Mouse (Mus musculus): ENCODE measurements around the gene Hmcn1. TPM values are rescaled to one million over a fixed set of nuclear protein-coding genes. Genes with fewer than 3 reads are reported as not detected.

Gene Hmcn1
- polyA plus RNA-seq, 1 experiment from 2014 or later: 20.9 TPM

- Histone ChIP-seq H3K4me3 (no peak overlapping the region), H3K27ac (ENCODE audit: poor library complexity, severe bottlenecking) (peak overlapping the region; percentile 54; the same call in 1 of the 2 replicates), H3K9ac (no peak overlapping the region), H3K4me1 (replicated peaks) (peaks cover 14% of the 10 kb centered on the region), H3K4me2 (no peak overlapping the region), H3K27me3 (replicated peaks) (no peaks in the 10 kb centered on the region), H3K9me3 (replicated peaks) (no peaks in the 10 kb centered on the region), H3K36me3 (peaks cover 6% of the 10 kb centered on the region; the same call in 1 of the 2 replicates)
- ATAC-seq (ENCODE audit: insufficient number of reproducible peaks, low FRiP score): no peak
- 29% methylated on average over 4 of the region's 4 CpGs for WGBS
Measured at GRCm38 (mm10) chr1:150814917-150815316, 178.3 kb downstream of the Hmcn1 start.

- Histone ChIP-seq H3K9ac (no peak overlapping the region), H3K9me3 (replicated peaks) (no peaks in the 10 kb centered on the region), H3K36me3 (peaks cover 14% of the 10 kb centered on the region; the same call in 1 of the 2 replicates), H3K4me2 (no peak overlapping the region), H3K27ac (ENCODE audit: poor library complexity, severe bottlenecking) (no peak overlapping the region), H3K27me3 (replicated peaks) (no peaks in the 10 kb centered on the region), H3K4me3 (no peak overlapping the region), H3K4me1 (replicated peaks) (peaks cover 8% of the 10 kb centered on the region; the same call in 1 of the 2 replicates)
- no peak for ATAC-seq (ENCODE audit: insufficient number of reproducible peaks, low FRiP score)
Measured at GRCm38 (mm10) chr1:150813381-150813780, 179.9 kb downstream of the Hmcn1 start.

- Histone ChIP-seq H3K27ac (ENCODE audit: poor library complexity, severe bottlenecking) (no peak overlapping the region), H3K9me3 (replicated peaks) (no peaks in the 10 kb centered on the region), H3K4me2 (no peak overlapping the region), H3K9ac (no peak overlapping the region), H3K36me3 (peaks cover 26% of the 10 kb centered on the region), H3K27me3 (replicated peaks) (no peaks in the 10 kb centered on the region), H3K4me1 (replicated peaks) (peaks cover 4% of the 10 kb centered on the region), H3K4me3 (no peak overlapping the region)
- 66% methylated on average over 3 of the region's 3 CpGs for WGBS
- ATAC-seq (ENCODE audit: insufficient number of reproducible peaks, low FRiP score): no peak
Measured at GRCm38 (mm10) chr1:150806864-150807263, 186.4 kb downstream of the Hmcn1 start.

- Histone ChIP-seq H3K27me3 (replicated peaks) (no peaks in the 10 kb centered on the region), H3K4me3 (no peak overlapping the region), H3K4me1 (replicated peaks) (peaks cover 7% of the 10 kb centered on the region), H3K4me2 (no peak overlapping the region), H3K36me3 (peaks cover 31% of the 10 kb centered on the region), H3K9ac (no peak overlapping the region), H3K27ac (ENCODE audit: poor library complexity, severe bottlenecking) (peak overlapping the region; percentile 1; the same call in 1 of the 2 replicates), H3K9me3 (replicated peaks) (no peaks in the 10 kb centered on the region)
- no peak for ATAC-seq (ENCODE audit: insufficient number of reproducible peaks, low FRiP score)
- WGBS: 93% methylated on average over 2 of the region's 2 CpGs
Measured at GRCm38 (mm10) chr1:150805466-150805865, 187.8 kb downstream of the Hmcn1 start.

- H3K36me3 ChIP-seq: peaks cover 29% of the 10 kb centered on the region
- H3K9ac ChIP-seq: no peak overlapping the region
- ATAC-seq (ENCODE audit: insufficient number of reproducible peaks, low FRiP score): no peak
- H3K9me3 ChIP-seq (replicated peaks): no peaks in the 10 kb centered on the region
- no peak overlapping the region for H3K27ac ChIP-seq (ENCODE audit: poor library complexity, severe bottlenecking)
- 65% methylated on average over 9 of the region's 9 CpGs for WGBS
- H3K4me1 ChIP-seq (replicated peaks): peaks cover 7% of the 10 kb centered on the region
- no peak overlapping the region for H3K4me2 ChIP-seq
- no peak overlapping the region for H3K4me3 ChIP-seq
- H3K27me3 ChIP-seq (replicated peaks): no peaks in the 10 kb centered on the region
Measured at GRCm38 (mm10) chr1:150804235-150805099, 188.8 kb downstream of the Hmcn1 start.

GRCm38 (mm10) chr1:150802642-150803041 lies 190.6 kb downstream of the Hmcn1 start:
- Histone ChIP-seq H3K27ac (ENCODE audit: poor library complexity, severe bottlenecking) (no peak overlapping the region), H3K4me1 (replicated peaks) (peaks cover 7% of the 10 kb centered on the region), H3K27me3 (replicated peaks) (no peaks in the 10 kb centered on the region), H3K9ac (no peak overlapping the region), H3K4me2 (no peak overlapping the region), H3K36me3 (peaks cover 30% of the 10 kb centered on the region), H3K4me3 (no peak overlapping the region), H3K9me3 (replicated peaks) (no peaks in the 10 kb centered on the region)
- ATAC-seq (ENCODE audit: insufficient number of reproducible peaks, low FRiP score): no peak
- WGBS: 82% methylated on average over 12 of the region's 12 CpGs

GRCm38 (mm10) chr1:150800611-150801263 lies 192.5 kb downstream of the Hmcn1 start:
- ATAC-seq (ENCODE audit: insufficient number of reproducible peaks, low FRiP score): no peak
- Histone ChIP-seq H3K27ac (ENCODE audit: poor library complexity, severe bottlenecking) (no peak overlapping the region), H3K9me3 (replicated peaks) (no peaks in the 10 kb centered on the region), H3K9ac (no peak overlapping the region), H3K4me2 (no peak overlapping the region), H3K4me3 (no peak overlapping the region), H3K36me3 (peaks cover 35% of the 10 kb centered on the region), H3K4me1 (replicated peaks) (peaks cover 7% of the 10 kb centered on the region), H3K27me3 (replicated peaks) (no peaks in the 10 kb centered on the region)
- 82% methylated on average over 8 of the region's 8 CpGs for WGBS

GRCm38 (mm10) chr1:150798651-150799050 lies 194.6 kb downstream of the Hmcn1 start:
- Histone ChIP-seq H3K4me3 (no peak overlapping the region), H3K27ac (ENCODE audit: poor library complexity, severe bottlenecking) (no peak overlapping the region), H3K27me3 (replicated peaks) (no peaks in the 10 kb centered on the region), H3K4me2 (no peak overlapping the region), H3K9ac (no peak overlapping the region), H3K9me3 (replicated peaks) (no peaks in the 10 kb centered on the region), H3K4me1 (replicated peaks) (peaks cover 4% of the 10 kb centered on the region), H3K36me3 (peaks cover 36% of the 10 kb centered on the region)
- no peak for ATAC-seq (ENCODE audit: insufficient number of reproducible peaks, low FRiP score)
- 88% methylated on average over 5 of the region's 5 CpGs for WGBS

GRCm38 (mm10) chr1:150786746-150787145 lies 206.5 kb downstream of the Hmcn1 start:
- no peak overlapping the region for H3K4me3 ChIP-seq
- H3K36me3 ChIP-seq: peaks cover 5% of the 10 kb centered on the region; the same call in 1 of the 2 replicates
- H3K4me1 ChIP-seq (replicated peaks): 0 out of 2 replicates have a peak, but pooled peaks cover 2% of the 10 kb centered on the region
- no peak for ATAC-seq (ENCODE audit: insufficient number of reproducible peaks, low FRiP score)
- 55% methylated on average over 6 of the region's 6 CpGs for WGBS
- no peak overlapping the region for H3K9ac ChIP-seq
- no peak overlapping the region for H3K27ac ChIP-seq (ENCODE audit: poor library complexity, severe bottlenecking)
- H3K9me3 ChIP-seq (replicated peaks): no peaks in the 10 kb centered on the region
- no peaks in the 10 kb centered on the region for H3K27me3 ChIP-seq (replicated peaks)
- no peak overlapping the region for H3K4me2 ChIP-seq

GRCm38 (mm10) chr1:150783070-150783842 lies 210.0 kb downstream of the Hmcn1 start:
- WGBS: 79% methylated on average over 15 of the region's 15 CpGs
- Histone ChIP-seq H3K4me1 (replicated peaks) (0 out of 2 replicates have a peak, but pooled peaks cover 2% of the 10 kb centered on the region), H3K36me3 (peaks cover 5% of the 10 kb centered on the region; the same call in 1 of the 2 replicates), H3K4me3 (no peak overlapping the region), H3K27ac (ENCODE audit: poor library complexity, severe bottlenecking) (no peak overlapping the region), H3K9me3 (replicated peaks) (no peaks in the 10 kb centered on the region), H3K9ac (no peak overlapping the region), H3K4me2 (no peak overlapping the region), H3K27me3 (replicated peaks) (no peaks in the 10 kb centered on the region)
- ATAC-seq (ENCODE audit: insufficient number of reproducible peaks, low FRiP score): no peak

GRCm38 (mm10) chr1:150779902-150780301 lies 213.3 kb downstream of the Hmcn1 start:
- ATAC-seq (ENCODE audit: insufficient number of reproducible peaks, low FRiP score): no peak
- H3K9me3 ChIP-seq (replicated peaks): no peaks in the 10 kb centered on the region
- H3K4me1 ChIP-seq (replicated peaks): 0 out of 2 replicates have a peak, but pooled peaks cover 2% of the 10 kb centered on the region

More at GRCm38 (mm10) chr1:150779902-150780301, 213.3 kb downstream of the Hmcn1 start:
- H3K4me3 ChIP-seq: no peak overlapping the region
- H3K27ac ChIP-seq (ENCODE audit: poor library complexity, severe bottlenecking): no peak overlapping the region
- 19% methylated on average over 2 of the region's 2 CpGs for WGBS
- H3K4me2 ChIP-seq: no peak overlapping the region
- H3K36me3 ChIP-seq: peaks cover 3% of the 10 kb centered on the region; the same call in 1 of the 2 replicates
- H3K9ac ChIP-seq: no peak overlapping the region
- H3K27me3 ChIP-seq (replicated peaks): no peaks in the 10 kb centered on the region
